ENCODE assay signal across 8 mouse cellular contexts in the genomic region with DNA sequence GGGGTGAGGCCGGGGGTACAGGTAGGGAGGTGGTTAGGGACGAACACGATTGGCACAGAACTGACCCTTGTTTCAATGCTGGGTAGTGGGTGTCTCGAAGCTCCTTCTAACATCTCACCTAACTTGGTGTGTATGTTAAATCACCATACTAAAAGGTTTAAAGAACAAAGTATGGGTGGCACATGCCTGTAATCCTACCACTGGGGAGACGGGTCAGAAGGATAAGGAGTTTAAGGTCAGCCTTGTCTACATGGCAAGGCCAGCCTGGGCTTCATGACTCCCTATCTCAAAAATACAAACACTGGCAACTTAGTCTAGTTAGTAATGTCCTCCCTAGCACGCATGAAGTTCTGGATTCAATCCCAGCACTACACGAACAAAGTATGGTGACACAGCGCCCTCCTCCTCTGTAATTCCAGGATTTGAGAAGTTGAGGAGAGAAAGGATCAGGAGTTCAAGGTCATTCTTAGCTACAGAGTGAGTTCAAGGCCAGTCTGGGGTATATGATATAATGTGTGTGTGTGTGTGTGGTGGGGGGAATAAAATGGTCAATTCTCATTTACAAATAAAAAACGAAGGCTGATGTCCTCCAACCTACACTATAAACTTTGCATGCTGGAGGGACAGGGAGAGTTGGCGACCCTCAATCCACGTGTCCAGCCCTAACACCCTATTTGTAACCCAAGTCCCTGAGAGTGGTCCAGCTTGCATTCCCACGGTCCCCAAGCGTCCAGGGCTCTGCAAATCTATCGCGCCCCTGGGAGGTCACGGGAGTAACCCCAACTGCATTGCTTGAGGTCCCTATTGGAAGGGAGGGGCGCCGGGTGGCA. TPM values are rescaled to one million over a fixed set of nuclear protein-coding genes. Genes with fewer than 3 reads are reported as not detected.
DNase-seq lines count a peak whose midpoint lies in the region; ATAC-seq and TF ChIP-seq lines count a peak whose summit lies in the region.

No protein-coding gene starts in this region.

- peak overlapping the region; percentile 85 for H3K27ac ChIP-seq in cortical plate, adult 2 months (ENCODE audit: insufficient read depth, low read length)
- H3K27ac ChIP-seq in hindbrain, postnatal 0 days = peak overlapping the region; percentile 76
- H3K27ac ChIP-seq in lung, postnatal 0 days (ENCODE audit: low read length) = peak overlapping the region; percentile 88

- H3K4me2 ChIP-seq in hindbrain, postnatal 0 days (ENCODE audit: low read depth, low read length) = peak overlapping the region; percentile 96
- H3K4me2 ChIP-seq in lung, postnatal 0 days (replicated peaks; ENCODE audit: low read depth, low read length) = peak overlapping the region; percentile 92

- H3K9me3 ChIP-seq in hindbrain, postnatal 0 days (ENCODE audit: low read length) = no peaks in the 10 kb centered on the region
- no peaks in the 10 kb centered on the region for H3K9me3 ChIP-seq in lung, postnatal 0 days (ENCODE audit: low read length)

- no peaks in the 10 kb centered on the region for H3K36me3 ChIP-seq in hindbrain, postnatal 0 days (ENCODE audit: insufficient read depth, low read length)
- no peaks in the 10 kb centered on the region for H3K36me3 ChIP-seq in lung, postnatal 0 days (ENCODE audit: insufficient read depth, low read length)

- 0 out of 2 replicates have a peak, but pooled peaks have one; percentile 3 for TF ChIP-seq CTCF in lung, adult 2 months (IDR thresholded peaks at IDR 0.05; ENCODE audit: insufficient read depth, low read length)
- no peak for TF ChIP-seq CTCF in cortical plate, adult 2 months (IDR thresholded peaks at IDR 0.05; ENCODE audit: extremely low read depth, insufficient read depth, low read length)
- no peak; the same call in 1 of the 2 replicates for TF ChIP-seq CTCF in hindbrain, postnatal 0 days (IDR thresholded peaks at IDR 0.05; ENCODE audit: low read depth)
- TF ChIP-seq CTCF in lung, postnatal 0 days (IDR thresholded peaks at IDR 0.05) = peak; percentile 50

- H3K4me3 ChIP-seq in lung, adult 2 months (replicated peaks; ENCODE audit: extremely low read depth, low read depth, low read length) = peak overlapping the region; percentile 97
- peak overlapping the region; percentile 65 for H3K4me3 ChIP-seq in cortical plate, adult 2 months (ENCODE audit: insufficient read depth, low read length)
- H3K4me3 ChIP-seq in hindbrain, postnatal 0 days (ENCODE audit: low read length) = peak overlapping the region; percentile 72
- H3K4me3 ChIP-seq in lung, postnatal 0 days (ENCODE audit: low read depth, low read length) = peak overlapping the region; percentile 78

- TF ChIP-seq POLR2A in lung, adult 2 months (IDR thresholded peaks at IDR 0.05; ENCODE audit: borderline replicate concordance, extremely low read depth, low read depth, low read length) = no peak
- TF ChIP-seq POLR2A in cortical plate, adult 2 months (IDR thresholded peaks at IDR 0.05; ENCODE audit: extremely low read depth, insufficient read depth, low read length) = no peak

- peak overlapping the region; percentile 75 for H3K9ac ChIP-seq in hindbrain, postnatal 0 days (replicated peaks; ENCODE audit: low read length)
- H3K9ac ChIP-seq in lung, postnatal 0 days (replicated peaks; ENCODE audit: low read depth) = peak overlapping the region; percentile 78

- 25% methylated on average over 18 of the region's 18 CpGs for WGBS in lung, adult 2 months
- WGBS in hindbrain, postnatal 0 days = 33% methylated on average over 18 of the region's 18 CpGs
- WGBS in lung, postnatal 0 days = 26% methylated on average over 18 of the region's 18 CpGs

- peaks cover 19% of the 10 kb centered on the region for H3K4me1 ChIP-seq in lung, adult 2 months (ENCODE audit: control insufficient read depth, insufficient read depth, low read length)
- peaks cover 8% of the 10 kb centered on the region; the same call in 1 of the 2 replicates for H3K4me1 ChIP-seq in cortical plate, adult 2 months (ENCODE audit: control insufficient read depth, insufficient read depth, low read length)
- peaks cover 25% of the 10 kb centered on the region for H3K4me1 ChIP-seq in hindbrain, postnatal 0 days (ENCODE audit: insufficient read depth, low read length)
- peaks cover 18% of the 10 kb centered on the region; the same call in 1 of the 2 replicates for H3K4me1 ChIP-seq in lung, postnatal 0 days (ENCODE audit: insufficient read depth, low read depth, low read length)

- no peaks in the 10 kb centered on the region for H3K27me3 ChIP-seq in hindbrain, postnatal 0 days (ENCODE audit: insufficient read depth, low read length)
- no peaks in the 10 kb centered on the region for H3K27me3 ChIP-seq in lung, postnatal 0 days (replicated peaks; ENCODE audit: insufficient read depth, low read length)

- DNase-seq in lung, adult 2 months = no peak
- no peak for DNase-seq in lung, postnatal 25 days (ENCODE audit: low spot score)
- DNase-seq in hindbrain, postnatal 0 days (ENCODE audit: low spot score) = peak; percentile 43
- DNase-seq in lung, postnatal 0 days (ENCODE audit: low spot score) = peak; percentile 33
- DNase-seq in yolk sac, embryonic 10.5 days (ENCODE audit: low spot score) = no peak
- DNase-seq in right cerebral cortex, adult 18-20 months = no peak
- DNase-seq in frontal cortex, postnatal 36 days (ENCODE audit: low spot score in 2 of 2) = no peak

- TF ChIP-seq EP300 in lung, postnatal 0 days (IDR thresholded peaks at IDR 0.05) = 0 out of 2 replicates have a peak, but pooled peaks have one; percentile 13

- ATAC-seq in hindbrain, postnatal 0 days = no peak
- no peak for ATAC-seq in lung, postnatal 0 days

RNA-seq across cellular contexts. Expression of gene Gna12, which starts 0.9 kb away (rescaled TPM):
- 112 and 120 TPM in 2 replicates for polyA plus RNA-seq in lung, adult 2 months (2012; rRNA removed)
- polyA plus RNA-seq in cortical plate, adult 2 months (2012; rRNA removed) = 90.0 and 94.4 TPM in 2 replicates
- total RNA-seq in hindbrain, postnatal 0 days (2014; rRNA removed) = 201 and 208 TPM in 2 replicates
- polyA plus RNA-seq in hindbrain, postnatal 0 days (2015; fragmentation: Nextera tagmentation; extraction: Ambion mirVana) = 32.8 and 35.9 TPM in 2 replicates
- 25.4 and 32.0 TPM in 2 replicates for polyA plus RNA-seq in lung, postnatal 0 days (2015; fragmentation: Nextera tagmentation; extraction: Ambion mirVana)

Comparison
In these comparisons a context has a peak if more than half of its experiments do, and no peak if none do; other contexts are left out.
1. DNase-seq: peak in hindbrain, postnatal 0 days (single experiment) and lung, postnatal 0 days (single experiment); none in lung, adult 2 months (single experiment), lung, postnatal 25 days (single experiment), yolk sac, embryonic 10.5 days (single experiment), right cerebral cortex, adult 18-20 months (single experiment) and frontal cortex, postnatal 36 days (0 of 2).
2. CTCF ChIP-seq: peak in lung, adult 2 months (single experiment) and lung, postnatal 0 days (single experiment); none in cortical plate, adult 2 months (single experiment) and hindbrain, postnatal 0 days (single experiment).
3. Peak in every context shown above with its lines, with median percentiles within 50 percentile points of each other: H3K4me3 ChIP-seq and H3K27ac ChIP-seq.